Mouse (Mus musculus): ENCODE results near the gene Txn2. TPM values are rescaled to one million over a fixed set of nuclear protein-coding genes. Genes with fewer than 3 reads are reported as not detected.

Gene Txn2
- polyA plus RNA-seq, 1 experiment from 2014 or later: 291 TPM

GRCm38 (mm10) chr15:77893292-77893691 lies 35.5 kb downstream of the Txn2 start:
- Histone ChIP-seq H3K4me3 (no peak overlapping the region), H3K4me1 (0 out of 2 replicates have a peak, but pooled peaks cover 2% of the 10 kb centered on the region), H3K36me3 (no peaks in the 10 kb centered on the region), H3K9me3 (replicated peaks) (no peaks in the 10 kb centered on the region), H3K27ac (replicated peaks) (no peak overlapping the region), H3K27me3 (ENCODE audit: low read depth, poor library complexity, severe bottlenecking) (no peaks in the 10 kb centered on the region)
- WGBS: 74% methylated on average over 10 of the region's 10 CpGs
- no peak for DNase-seq (ENCODE audit: low spot score)

GRCm38 (mm10) chr15:77892420-77892819 lies 36.4 kb downstream of the Txn2 start:
- no peak for DNase-seq (ENCODE audit: low spot score)
- peaks cover 7% of the 10 kb centered on the region; the same call in 1 of the 2 replicates for H3K4me1 ChIP-seq
- H3K9me3 ChIP-seq (replicated peaks): no peaks in the 10 kb centered on the region
- H3K27me3 ChIP-seq (ENCODE audit: low read depth, poor library complexity, severe bottlenecking): no peaks in the 10 kb centered on the region
- no peak overlapping the region for H3K27ac ChIP-seq (replicated peaks)
- H3K4me3 ChIP-seq: no peak overlapping the region
- no peaks in the 10 kb centered on the region for H3K36me3 ChIP-seq
- WGBS: 89% methylated on average over 10 of the region's 10 CpGs

- no peaks in the 10 kb centered on the region for H3K27me3 ChIP-seq (ENCODE audit: low read depth, poor library complexity, severe bottlenecking)
Measured at GRCm38 (mm10) chr15:77891766-77892165, 37.0 kb downstream of the Txn2 start.

GRCm38 (mm10) chr15:77889761-77890422 lies 38.9 kb downstream of the Txn2 start:
- H3K4me3 ChIP-seq: no peak overlapping the region
- no peaks in the 10 kb centered on the region for H3K9me3 ChIP-seq (replicated peaks)
- no peak overlapping the region for H3K27ac ChIP-seq (replicated peaks)
- WGBS: 63% methylated on average over 4 of the region's 4 CpGs
- H3K4me1 ChIP-seq: peaks cover 13% of the 10 kb centered on the region; the same call in 1 of the 2 replicates
- no peaks in the 10 kb centered on the region for H3K36me3 ChIP-seq
- no peak for DNase-seq (ENCODE audit: low spot score)
- H3K27me3 ChIP-seq (ENCODE audit: low read depth, poor library complexity, severe bottlenecking): no peaks in the 10 kb centered on the region

More at GRCm38 (mm10) chr15:77891766-77892165, 37.0 kb downstream of the Txn2 start:
- peaks cover 13% of the 10 kb centered on the region; the same call in 1 of the 2 replicates for H3K4me1 ChIP-seq
- H3K4me3 ChIP-seq: no peak overlapping the region
- H3K9me3 ChIP-seq (replicated peaks): no peaks in the 10 kb centered on the region
- 88% methylated on average over 8 of the region's 8 CpGs for WGBS
- no peaks in the 10 kb centered on the region for H3K36me3 ChIP-seq
- no peak overlapping the region for H3K27ac ChIP-seq (replicated peaks)
- DNase-seq (ENCODE audit: low spot score): no peak

GRCm38 (mm10) chr15:77888286-77888685 lies 40.5 kb downstream of the Txn2 start:
- Histone ChIP-seq H3K36me3 (no peaks in the 10 kb centered on the region), H3K9me3 (replicated peaks) (no peaks in the 10 kb centered on the region), H3K4me1 (peaks cover 21% of the 10 kb centered on the region), H3K4me3 (no peak overlapping the region), H3K27ac (replicated peaks) (0 out of 2 replicates have a peak overlapping the region, but pooled peaks have one; percentile 52), H3K27me3 (ENCODE audit: low read depth, poor library complexity, severe bottlenecking) (no peaks in the 10 kb centered on the region)
- no peak for DNase-seq (ENCODE audit: low spot score)
- WGBS: 58% methylated on average over 7 of the region's 7 CpGs

GRCm38 (mm10) chr15:77887093-77887488 lies 41.7 kb downstream of the Txn2 start:
- Histone ChIP-seq H3K36me3 (no peaks in the 10 kb centered on the region), H3K4me1 (peaks cover 33% of the 10 kb centered on the region), H3K27ac (replicated peaks) (0 out of 2 replicates have a peak overlapping the region, but pooled peaks have one; percentile 38), H3K4me3 (no peak overlapping the region), H3K9me3 (replicated peaks) (no peaks in the 10 kb centered on the region), H3K27me3 (ENCODE audit: low read depth, poor library complexity, severe bottlenecking) (no peaks in the 10 kb centered on the region)
- no peak for DNase-seq (ENCODE audit: low spot score)
- WGBS: 60% methylated on average over 1 of the region's 1 CpGs

- Histone ChIP-seq H3K27me3 (ENCODE audit: low read depth, poor library complexity, severe bottlenecking) (no peaks in the 10 kb centered on the region), H3K4me3 (no peak overlapping the region), H3K9me3 (replicated peaks) (no peaks in the 10 kb centered on the region), H3K36me3 (no peaks in the 10 kb centered on the region), H3K27ac (replicated peaks) (0 out of 2 replicates have a peak overlapping the region, but pooled peaks have one; percentile 38), H3K4me1 (peaks cover 36% of the 10 kb centered on the region)
- WGBS: 97% methylated on average over 4 of the region's 5 CpGs
- DNase-seq (ENCODE audit: low spot score): no peak
Measured at GRCm38 (mm10) chr15:77886369-77887092, 42.3 kb downstream of the Txn2 start.

- WGBS: 91% methylated on average over 4 of the region's 4 CpGs
- DNase-seq (ENCODE audit: low spot score): no peak
- no peaks in the 10 kb centered on the region for H3K36me3 ChIP-seq
- H3K4me1 ChIP-seq: peaks cover 36% of the 10 kb centered on the region
- H3K4me3 ChIP-seq: no peak overlapping the region
- H3K27me3 ChIP-seq (ENCODE audit: low read depth, poor library complexity, severe bottlenecking): no peaks in the 10 kb centered on the region
- H3K9me3 ChIP-seq (replicated peaks): no peaks in the 10 kb centered on the region
- no peak overlapping the region for H3K27ac ChIP-seq (replicated peaks)
Measured at GRCm38 (mm10) chr15:77885945-77886344, 42.9 kb downstream of the Txn2 start.

GRCm38 (mm10) chr15:77885159-77885558 lies 43.6 kb downstream of the Txn2 start:
- Histone ChIP-seq H3K27me3 (ENCODE audit: low read depth, poor library complexity, severe bottlenecking) (no peaks in the 10 kb centered on the region), H3K9me3 (replicated peaks) (no peaks in the 10 kb centered on the region), H3K4me3 (no peak overlapping the region), H3K36me3 (no peaks in the 10 kb centered on the region), H3K4me1 (peaks cover 36% of the 10 kb centered on the region), H3K27ac (replicated peaks) (no peak overlapping the region)
- WGBS: 87% methylated on average over 6 of the region's 6 CpGs
- no peak for DNase-seq (ENCODE audit: low spot score)

- peak overlapping the region; percentile 76 for H3K27ac ChIP-seq (replicated peaks)
- H3K27me3 ChIP-seq (ENCODE audit: low read depth, poor library complexity, severe bottlenecking): no peaks in the 10 kb centered on the region
- 62% methylated on average over 4 of the region's 4 CpGs for WGBS
- H3K9me3 ChIP-seq (replicated peaks): no peaks in the 10 kb centered on the region
- peaks cover 36% of the 10 kb centered on the region for H3K4me1 ChIP-seq
- no peak overlapping the region for H3K4me3 ChIP-seq
- H3K36me3 ChIP-seq: no peaks in the 10 kb centered on the region
- no peak for DNase-seq (ENCODE audit: low spot score)
Measured at GRCm38 (mm10) chr15:77883697-77884010, 45.2 kb downstream of the Txn2 start.

GRCm38 (mm10) chr15:77882797-77883696 lies 45.8 kb downstream of the Txn2 start:
- WGBS: 15% methylated on average over 17 of the region's 17 CpGs
- peaks cover 33% of the 10 kb centered on the region for H3K4me1 ChIP-seq
- no peaks in the 10 kb centered on the region for H3K27me3 ChIP-seq (ENCODE audit: low read depth, poor library complexity, severe bottlenecking)
- peak overlapping the region; percentile 76 for H3K27ac ChIP-seq (replicated peaks)
- no peak overlapping the region; the same call in 1 of the 2 replicates for H3K4me3 ChIP-seq
- no peaks in the 10 kb centered on the region for H3K36me3 ChIP-seq
- DNase-seq (ENCODE audit: low spot score): peak; percentile 60
- H3K9me3 ChIP-seq (replicated peaks): no peaks in the 10 kb centered on the region

GRCm38 (mm10) chr15:77882297-77882696 lies 46.5 kb downstream of the Txn2 start:
- Histone ChIP-seq H3K4me1 (peaks cover 28% of the 10 kb centered on the region), H3K36me3 (no peaks in the 10 kb centered on the region), H3K4me3 (no peak overlapping the region), H3K9me3 (replicated peaks) (no peaks in the 10 kb centered on the region), H3K27me3 (ENCODE audit: low read depth, poor library complexity, severe bottlenecking) (no peaks in the 10 kb centered on the region), H3K27ac (replicated peaks) (peak overlapping the region; percentile 76; the same call in 1 of the 2 replicates)
- no peak for DNase-seq (ENCODE audit: low spot score)
- 69% methylated on average over 6 of the region's 6 CpGs for WGBS

All from midbrain, embryonic 10.5 days (tissue).